Mouse (Mus musculus) heart, adult 2 months (tissue): ENCODE data around the gene Chrm4.
A peak's percentile ranks its signal among the peaks of the same experiment; 100 is the strongest.

Experiments used
- EP300 ChIP-seq: fragments of 200-500 bp; IDR thresholded peaks from 2 replicates; pipeline ENCODE4 v1.6.1; 2011; ENCODE audit warnings: low read depth, low read length, control low read depth; ENCODE audit not compliant: insufficient read depth
- POLR2A ChIP-seq: fragments of 200-500 bp; IDR thresholded peaks from 2 replicates; pipeline ENCODE4 v1.6.1; 2011; ENCODE audit warnings: mild to moderate bottlenecking, low read depth, low read length, control low read depth; ENCODE audit not compliant: insufficient read depth

GRCm38 (mm10) chr2:91953825-91954224 is 26.8 kb downstream of the Chrm4 start:
- TF ChIP-seq EP300 (peak; percentile 96), POLR2A (0 out of 2 replicates have a peak, but pooled peaks have one; percentile 21)
